Mouse (Mus musculus) small intestine, adult 2 months (tissue): ENCODE data around the gene 2210016L21Rik. TPM values are rescaled to one million over a fixed set of nuclear protein-coding genes. Genes with fewer than 3 reads are reported as not detected.

Experiments
- H3K27ac ChIP-seq: fragments of 200-500 bp; 2 replicates; pipeline ENCODE4 v1.5.1; 2012; ENCODE audit warnings: low read depth, low read length, control low read depth, inconsistent platforms; ENCODE audit not compliant: insufficient read depth
- H3K27me3 ChIP-seq: fragments of 200-500 bp; 2 replicates; pipeline ENCODE4 v1.6.1; 2012; ENCODE audit warnings: mild to moderate bottlenecking, moderate library complexity, low read length, inconsistent platforms; ENCODE audit not compliant: control insufficient read depth, insufficient read depth
- H3K36me3 ChIP-seq: fragments of 200-500 bp; 2 replicates; pipeline ENCODE4 v1.6.1; 2012; ENCODE audit warnings: mild to moderate bottlenecking, low read length, control low read depth, inconsistent platforms; ENCODE audit not compliant: control insufficient read depth, insufficient read depth
- H3K4me1 ChIP-seq: fragments of 200-500 bp; 2 replicates; pipeline ENCODE4 v1.6.1; 2012; ENCODE audit warnings: low read length, inconsistent platforms, mixed read lengths; ENCODE audit not compliant: control insufficient read depth, insufficient read depth, insufficient read length
- H3K4me3 ChIP-seq: fragments of 200-500 bp; 2 replicates; pipeline ENCODE4 v1.5.1; 2012; ENCODE audit warnings: low read depth, mild to moderate bottlenecking, control low read depth, inconsistent platforms, low read length, moderate library complexity
- CTCF ChIP-seq: fragments of 200-500 bp; IDR thresholded peaks from 2 replicates; pipeline ENCODE4 v1.5.1; 2012; ENCODE audit warnings: low read depth, mild to moderate bottlenecking, control low read depth, inconsistent platforms, low read length, moderate library complexity, mixed read lengths; ENCODE audit not compliant: insufficient replicate concordance, insufficient read length; ENCODE audit errors: extremely low read depth
- POLR2A ChIP-seq: fragments of 200-500 bp; IDR thresholded peaks from 2 replicates; pipeline ENCODE4 v1.6.1; 2012; ENCODE audit warnings: low read depth, mild to moderate bottlenecking, control low read depth, inconsistent platforms, low read length, moderate library complexity
- WGBS: fragments of 180-500 bp; shearing (Covaris S2); methylation state at CpG from one replicate; pipeline ENCODE4 v1.1.7; 2018; 5-methylcytosine and 5-hydroxymethylcytosine counted together
- polyA plus RNA-seq: library from polyadenylated mRNA; depleted of rRNA; stranded (reverse); fragments of >200 nt; gene quantifications from 2 replicates; pipeline ENCODE4 v1.2.3, GENCODE M21; 2012

Gene 2210016L21Rik
- polyA plus RNA-seq, 1 experiment = 13.6 TPM

- H3K36me3 ChIP-seq = 0 out of 2 replicates have a peak, but pooled peaks cover 1% of the 10 kb centered on the region
- no peaks in the 10 kb centered on the region for H3K27me3 ChIP-seq
- H3K27ac ChIP-seq = peak overlapping the region; percentile 98
- H3K4me1 ChIP-seq = peaks cover 12% of the 10 kb centered on the region
- TF ChIP-seq POLR2A (no peak; the same call in 1 of the 2 replicates), CTCF (no peak)
- WGBS = 20% methylated on average over 7 of the region's 7 CpGs
- peak overlapping the region; percentile 75 for H3K4me3 ChIP-seq
Measured at GRCm38 (mm10) chr5:114968651-114969050, 26.7 kb downstream of the 2210016L21Rik start.

GRCm38 (mm10) chr5:114969064-114969463, 27.1 kb downstream of the 2210016L21Rik start:
- 0 out of 2 replicates have a peak, but pooled peaks cover 1% of the 10 kb centered on the region for H3K36me3 ChIP-seq
- H3K27ac ChIP-seq = peak overlapping the region; percentile 98
- H3K4me3 ChIP-seq = peak overlapping the region; percentile 75
- H3K4me1 ChIP-seq = peaks cover 12% of the 10 kb centered on the region
- no peaks in the 10 kb centered on the region for H3K27me3 ChIP-seq
- TF ChIP-seq POLR2A (no peak; the same call in 1 of the 2 replicates), CTCF (no peak)
- WGBS = 13% methylated on average over 4 of the region's 4 CpGs

- 22% methylated on average over 13 of the region's 13 CpGs for WGBS
- Histone ChIP-seq H3K27me3 (no peaks in the 10 kb centered on the region), H3K4me3 (peak overlapping the region; percentile 75), H3K36me3 (0 out of 2 replicates have a peak, but pooled peaks cover 3% of the 10 kb centered on the region), H3K27ac (peak overlapping the region; percentile 98), H3K4me1 (peaks cover 12% of the 10 kb centered on the region)
- no peak for TF ChIP-seq CTCF
- TF ChIP-seq POLR2A = peak; percentile 50; the same call in 1 of the 2 replicates
Measured at GRCm38 (mm10) chr5:114969609-114970215, 27.8 kb downstream of the 2210016L21Rik start.

GRCm38 (mm10) chr5:114970824-114971227, 28.9 kb downstream of the 2210016L21Rik start, which contains the start of gene Hnf1a:
Gene Hnf1a, minus strand, starts transcription at chr5:114971094.
- Histone ChIP-seq H3K36me3 (0 out of 2 replicates have a peak, but pooled peaks cover 4% of the 10 kb centered on the region), H3K4me1 (peaks cover 12% of the 10 kb centered on the region), H3K27me3 (no peaks in the 10 kb centered on the region), H3K4me3 (peak within 1 kb of the TSS; percentile 75), H3K27ac (peak within 1 kb of the TSS; percentile 98)
- WGBS = 25% methylated on average over 17 of the region's 17 CpGs
- TF ChIP-seq CTCF = no peak
- TF ChIP-seq POLR2A = no peak

GRCm38 (mm10) chr5:114972201-114972600, 30.2 kb downstream of the 2210016L21Rik start:
- H3K36me3 ChIP-seq = 0 out of 2 replicates have a peak, but pooled peaks cover 4% of the 10 kb centered on the region
- peak; percentile 37; the same call in 1 of the 2 replicates for TF ChIP-seq POLR2A
- TF ChIP-seq CTCF = 0 out of 2 replicates have a peak, but pooled peaks have one; percentile 5
- no peak overlapping the region for H3K27ac ChIP-seq
- H3K4me3 ChIP-seq = no peak overlapping the region
- H3K27me3 ChIP-seq = no peaks in the 10 kb centered on the region
- WGBS = 24% methylated on average over 9 of the region's 9 CpGs
- peaks cover 9% of the 10 kb centered on the region for H3K4me1 ChIP-seq

- no peaks in the 10 kb centered on the region for H3K27me3 ChIP-seq
- WGBS = 55% methylated on average over 8 of the region's 8 CpGs
- H3K27ac ChIP-seq = no peak overlapping the region
- no peak for TF ChIP-seq CTCF
- no peak for TF ChIP-seq POLR2A
- H3K36me3 ChIP-seq = 0 out of 2 replicates have a peak, but pooled peaks cover 2% of the 10 kb centered on the region
- H3K4me3 ChIP-seq = no peak overlapping the region
- peaks cover 9% of the 10 kb centered on the region; the same call in 1 of the 2 replicates for H3K4me1 ChIP-seq
Measured at GRCm38 (mm10) chr5:114973131-114973530, 31.2 kb downstream of the 2210016L21Rik start.

GRCm38 (mm10) chr5:114976935-114977334, 35.0 kb downstream of the 2210016L21Rik start:
- Histone ChIP-seq H3K4me3 (no peak overlapping the region), H3K27me3 (no peaks in the 10 kb centered on the region), H3K27ac (no peak overlapping the region), H3K36me3 (0 out of 2 replicates have a peak, but pooled peaks cover 2% of the 10 kb centered on the region), H3K4me1 (peaks cover 21% of the 10 kb centered on the region)
- TF ChIP-seq POLR2A (no peak), CTCF (no peak)
